Mouse (Mus musculus) thymus, adult 2 months (tissue): ENCODE data around the gene Hsd11b1.

Experiments
- CTCF ChIP-seq: fragments of 200-500 bp; IDR thresholded peaks from 2 replicates; pipeline ENCODE4 v1.5.1; 2012; ENCODE audit warnings: mild to moderate bottlenecking, control low read depth, low read length, moderate library complexity, borderline replicate concordance; ENCODE audit not compliant: control insufficient read depth, poor library complexity, insufficient read depth; ENCODE audit errors: extremely low read depth
- POLR2A ChIP-seq: fragments of 200-500 bp; IDR thresholded peaks from 2 replicates; pipeline ENCODE4 v1.6.1; 2012; ENCODE audit warnings: mild to moderate bottlenecking, low read length, control low read depth, moderate library complexity; ENCODE audit not compliant: control insufficient read depth, poor library complexity, insufficient read depth; ENCODE audit errors: extremely low read depth

DNA sequence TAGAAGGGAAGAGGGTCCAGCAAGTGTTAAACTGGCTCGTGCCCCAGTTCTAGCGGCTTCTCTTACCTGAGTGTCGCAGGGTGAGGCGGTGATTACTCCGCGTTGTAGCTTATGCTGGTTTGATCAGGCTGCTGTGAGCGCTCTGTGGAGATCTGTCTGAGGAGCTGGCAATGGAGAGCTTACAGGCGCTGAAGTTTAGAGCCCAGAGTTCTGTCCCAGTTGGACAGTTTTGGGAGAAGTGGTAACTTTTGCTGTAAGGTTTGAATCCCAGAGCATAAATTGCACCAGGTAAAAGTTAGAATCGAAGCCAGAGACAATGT lies 90.1 kb downstream of the Hsd11b1 start:
- TF ChIP-seq CTCF (no peak), POLR2A (no peak)
